Mouse (Mus musculus) urinary bladder, postnatal 36 days (tissue): ENCODE data around the gene Mrpl20.
"Not testable (repeated sequence)": the region's sequence is repeated elsewhere in the genome, so short reads cannot be mapped to it uniquely, and the experiment has no call there.

Experiments
- DNase-seq, 2 experiments: peaks; one replicate each; pipeline ENCODE4 v3.0.0; 2022; ENCODE audit warnings: low spot score in 2 of 2, mixed read lengths in 1 of 2

Mrpl20 gene

DNA sequence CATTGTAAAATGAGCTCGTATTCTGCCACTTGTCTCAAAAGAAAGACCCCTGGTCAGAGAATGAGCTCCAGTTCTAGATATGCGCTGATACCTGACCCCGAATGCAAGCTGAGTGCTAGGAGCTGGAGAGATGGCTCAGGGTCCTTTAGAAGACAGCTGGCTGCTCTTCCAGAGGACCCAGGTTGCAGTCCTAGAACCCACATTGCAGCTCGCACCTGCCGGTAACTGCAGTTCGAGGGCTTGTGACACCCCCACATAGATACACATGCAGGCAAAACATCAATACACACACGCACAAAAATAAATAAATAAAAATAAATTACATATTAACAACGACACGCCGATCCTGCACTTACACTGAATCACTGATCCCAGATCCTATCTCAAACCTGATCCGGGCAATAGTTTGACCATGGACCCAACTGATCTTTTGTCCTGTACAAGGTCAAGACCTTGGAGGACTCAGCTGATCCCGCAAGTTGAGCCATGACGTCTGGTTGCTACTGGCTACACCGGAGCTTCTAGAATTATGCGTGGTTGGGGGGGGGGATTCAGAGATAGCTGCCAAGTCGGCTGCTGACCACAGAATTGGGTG is 19.1 kb upstream of the Mrpl20 start:
- DNase-seq: no peak

DNA sequence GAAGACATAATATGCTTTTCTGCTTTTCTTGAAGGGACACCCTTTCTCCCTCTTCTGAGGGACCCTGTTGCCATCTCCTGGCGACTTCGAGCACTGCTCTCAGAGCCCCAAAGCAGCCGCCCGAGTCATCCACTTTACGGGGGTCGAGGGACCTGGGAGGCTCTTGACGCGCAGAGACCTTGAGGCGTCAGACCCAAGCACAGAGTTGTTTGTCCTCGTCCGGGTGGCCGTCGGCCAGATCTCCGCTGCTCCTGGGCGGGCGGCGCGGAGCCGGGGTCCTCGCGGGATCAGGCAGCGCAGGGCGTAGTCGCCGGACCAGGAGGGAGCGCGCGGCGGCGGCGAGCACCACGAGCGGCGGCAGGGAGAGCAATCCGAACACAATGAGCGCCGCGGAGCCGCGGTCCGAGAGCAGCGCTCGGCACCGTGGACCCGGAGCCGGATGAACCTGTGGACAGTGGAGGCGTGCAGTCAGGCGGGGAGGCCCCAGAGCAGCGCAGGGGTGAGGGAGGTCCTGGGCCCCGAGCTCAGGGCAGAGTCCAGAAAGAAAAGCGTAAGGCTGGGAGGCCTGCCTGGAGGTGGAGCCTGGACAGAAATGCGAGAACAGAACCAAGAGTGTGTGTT is 18.5 kb upstream of the Mrpl20 start:
- DNase-seq: peak; percentile 75 to 80

DNA sequence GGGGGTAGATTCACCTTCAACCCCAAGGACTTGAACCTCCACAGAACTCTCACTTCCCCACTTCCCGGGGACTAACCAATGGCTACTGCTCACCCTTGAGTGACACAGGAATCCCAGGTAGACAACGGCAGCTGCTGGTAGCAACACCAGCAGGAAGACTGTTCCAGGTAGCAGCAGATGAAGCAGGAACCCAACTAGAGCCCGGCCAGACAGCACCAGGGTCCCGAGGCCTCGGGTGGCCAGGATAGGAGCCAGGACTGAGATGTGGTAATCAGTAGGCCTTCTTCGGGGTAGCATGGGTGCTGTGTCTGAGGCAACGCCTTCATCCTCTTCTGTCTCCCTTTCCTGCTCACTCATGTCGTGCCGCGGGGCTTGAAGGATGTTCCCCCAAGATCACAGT is 17.4 kb upstream of the Mrpl20 start:
- no peak for DNase-seq

DNA sequence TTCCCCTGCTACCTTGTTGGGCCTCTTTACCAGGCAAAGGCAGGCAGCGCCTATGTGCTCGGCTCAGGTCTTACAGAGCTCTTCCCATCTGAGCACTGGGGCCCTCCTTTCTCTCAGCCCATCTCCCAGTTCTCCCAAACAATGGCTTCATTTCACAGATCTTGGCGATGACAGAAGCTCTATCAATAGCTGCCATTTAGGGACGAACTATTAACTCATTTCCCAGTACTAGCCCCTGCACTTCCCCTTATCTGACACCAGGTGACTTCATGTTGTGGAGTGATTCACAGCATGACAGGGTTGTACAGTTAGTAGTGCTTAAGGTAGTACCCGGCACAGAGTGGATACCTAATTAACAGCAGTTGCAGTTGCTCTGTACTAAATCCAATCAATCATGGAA is 16.9 kb upstream of the Mrpl20 start, which contains the start of gene Tmem88b:
Tmem88b (minus strand) TSS at position 56 of the 400 bp plus-strand sequence.
- no peak for DNase-seq

DNA sequence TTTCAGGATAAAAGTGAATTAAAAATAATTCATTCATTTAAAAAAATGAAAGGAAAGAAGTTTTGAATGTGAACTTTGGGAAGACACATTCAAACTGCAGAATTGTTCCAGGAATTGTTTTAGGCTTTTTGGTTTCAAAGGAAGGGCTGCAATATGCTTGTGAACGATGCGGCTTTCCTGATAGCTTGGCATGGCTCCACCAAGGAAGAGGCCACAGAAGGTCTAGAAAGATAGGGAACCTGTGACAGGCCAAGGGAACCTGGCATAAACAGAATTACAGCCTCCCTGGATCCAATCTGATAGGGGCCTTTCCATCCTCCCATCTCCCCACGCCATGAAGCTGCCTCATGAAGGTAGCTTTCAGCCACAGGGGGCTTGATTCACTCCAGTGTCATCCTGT is 14.4 kb upstream of the Mrpl20 start:
- DNase-seq: no peak

DNA sequence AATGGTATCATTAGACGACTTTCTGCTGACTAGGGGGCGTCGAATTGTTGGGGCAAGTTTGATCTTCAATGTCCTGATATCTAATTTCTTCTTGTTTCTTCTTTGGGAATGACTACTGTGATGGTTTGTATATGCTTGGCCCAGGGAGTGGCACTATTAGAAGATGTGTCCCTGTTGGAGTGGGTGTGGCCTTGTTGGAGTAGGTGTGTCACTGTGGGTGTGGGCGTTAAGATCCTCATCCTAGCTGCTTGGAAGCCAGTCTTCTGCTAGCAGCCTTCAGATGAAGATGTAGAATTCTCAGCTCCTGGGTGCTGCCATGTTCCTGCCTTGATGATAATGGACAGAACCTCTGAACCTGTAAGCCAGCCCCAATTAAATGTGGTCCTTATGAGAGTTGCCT is 13.8 kb upstream of the Mrpl20 start:
- DNase-seq: not testable (repeated sequence)

DNA sequence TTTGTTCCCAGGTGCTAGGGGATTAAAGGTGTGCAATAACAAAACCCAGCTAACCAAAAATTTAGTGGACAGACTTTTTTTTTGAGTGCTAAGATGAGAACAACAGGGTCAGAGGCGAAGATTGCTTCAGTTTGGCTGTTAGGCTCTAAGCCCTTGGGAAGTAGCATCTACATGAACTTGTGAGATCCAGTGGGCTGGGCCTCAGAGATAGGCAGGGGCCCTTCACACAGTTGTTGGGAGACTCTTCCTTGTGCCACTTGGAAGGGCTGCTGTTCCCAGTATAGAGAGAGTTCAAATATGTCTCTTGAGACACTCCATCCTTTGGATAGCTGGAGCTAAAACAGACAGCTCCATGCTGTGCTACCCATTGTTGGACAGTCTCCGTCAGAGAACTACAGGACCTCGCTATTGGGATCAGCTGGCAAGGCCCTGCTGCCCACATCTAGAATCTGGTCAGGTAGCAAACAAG is 12.6 kb upstream of the Mrpl20 start, which contains the start of gene Ankrd65:
Ankrd65 (plus strand) TSS at position 419 of the 469 bp plus-strand sequence.
- no peak for DNase-seq

DNA sequence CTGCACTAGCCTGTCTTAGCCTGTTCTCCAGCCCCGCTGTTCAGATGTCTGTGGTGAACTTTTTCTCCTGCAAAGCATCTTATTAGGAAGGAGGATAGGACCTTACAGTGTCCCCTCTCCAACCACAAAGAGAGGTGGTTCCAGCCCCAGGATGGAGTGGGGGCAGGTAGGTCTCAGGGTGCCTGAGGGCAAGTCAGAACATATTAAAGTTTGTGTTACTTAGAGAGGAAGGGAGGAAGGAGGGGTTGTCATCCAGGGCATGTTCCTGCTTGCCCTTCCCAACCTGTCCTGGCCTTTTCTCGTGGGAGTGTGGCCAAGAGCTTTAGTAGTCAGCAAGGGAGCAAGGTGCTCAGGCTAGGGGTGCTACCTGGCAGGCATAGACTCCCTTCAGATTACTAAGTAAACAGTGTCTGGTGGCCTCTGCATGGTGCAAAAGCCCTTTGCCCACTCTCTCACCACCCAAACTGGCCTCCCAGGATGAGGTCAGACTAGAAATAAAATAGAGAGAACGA is 12.0 kb upstream of the Mrpl20 start:
- peak; percentile 58 to 69 for DNase-seq

DNA sequence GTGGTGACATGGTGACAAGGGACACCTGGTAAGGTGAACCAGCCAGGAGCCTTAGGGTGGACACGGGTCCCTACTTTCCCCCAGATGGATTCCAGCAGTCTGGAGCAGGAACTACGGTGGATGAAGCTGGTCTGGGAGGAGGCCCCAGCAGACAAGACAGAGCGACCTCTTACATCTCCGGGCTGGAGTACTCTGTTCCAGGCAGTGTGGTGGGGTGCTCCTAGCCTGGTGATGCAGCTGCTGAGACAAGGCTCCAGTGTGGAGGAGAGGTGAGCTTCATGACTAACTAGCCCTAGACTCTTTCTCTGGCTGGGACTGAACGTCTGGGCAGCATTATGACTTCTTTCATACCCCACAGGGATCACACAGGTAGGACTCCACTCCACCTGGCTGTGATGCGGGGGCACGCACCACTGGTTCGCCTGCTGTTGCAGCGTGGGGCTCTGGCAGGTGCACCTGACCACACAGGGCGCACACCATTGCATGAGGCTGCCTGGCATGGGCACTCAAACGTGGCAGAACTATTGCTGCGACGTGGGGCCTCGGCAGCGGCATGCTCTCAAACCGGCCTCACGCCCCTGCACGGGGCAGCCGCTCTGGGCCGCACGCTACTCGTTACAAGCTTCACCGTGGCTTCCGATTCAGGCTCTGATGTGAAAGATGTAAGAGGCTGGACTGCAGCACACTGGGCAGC is 11.3 kb upstream of the Mrpl20 start:
- no peak for DNase-seq

DNA sequence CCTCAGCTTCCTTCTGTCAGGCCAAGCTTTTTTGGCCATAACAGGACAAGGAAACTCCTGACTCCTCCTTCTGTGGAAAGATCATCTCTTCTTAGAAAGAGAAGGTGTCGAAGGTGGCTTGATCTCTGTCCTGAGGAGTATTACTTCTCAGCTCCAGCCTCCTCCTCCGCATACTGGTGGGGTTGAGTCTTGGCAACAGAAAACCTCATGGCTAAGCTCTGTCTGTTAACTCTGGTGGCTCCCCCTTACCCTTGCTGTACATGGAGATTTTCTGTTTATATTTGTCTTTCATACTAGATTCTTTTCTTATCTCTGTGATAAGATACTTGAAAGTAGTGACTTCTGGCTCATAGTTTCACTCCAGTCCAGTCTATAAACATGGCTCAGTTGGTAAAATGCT is 8.9 kb upstream of the Mrpl20 start:
- DNase-seq: no peak

DNA sequence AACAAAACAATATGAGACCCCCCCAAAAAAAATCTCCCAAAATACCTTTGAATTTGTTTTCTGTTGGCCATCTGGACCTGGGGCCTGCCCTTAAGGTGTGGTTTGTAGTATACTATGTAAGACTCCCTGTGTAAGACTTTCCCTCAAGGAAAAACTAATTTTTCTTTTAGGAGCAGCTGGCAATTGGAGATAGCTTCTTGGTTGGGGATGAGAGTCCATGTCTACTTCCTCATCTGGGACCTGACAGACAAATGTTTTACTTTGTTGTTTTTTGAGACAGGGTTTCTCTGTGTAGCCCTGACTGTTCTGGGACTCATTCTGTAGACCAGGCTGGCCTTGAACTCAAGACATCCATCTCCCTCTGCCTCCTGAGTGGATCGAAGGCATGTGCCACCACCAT is 603 bp upstream of the Mrpl20 start:
- DNase-seq: no peak

DNA sequence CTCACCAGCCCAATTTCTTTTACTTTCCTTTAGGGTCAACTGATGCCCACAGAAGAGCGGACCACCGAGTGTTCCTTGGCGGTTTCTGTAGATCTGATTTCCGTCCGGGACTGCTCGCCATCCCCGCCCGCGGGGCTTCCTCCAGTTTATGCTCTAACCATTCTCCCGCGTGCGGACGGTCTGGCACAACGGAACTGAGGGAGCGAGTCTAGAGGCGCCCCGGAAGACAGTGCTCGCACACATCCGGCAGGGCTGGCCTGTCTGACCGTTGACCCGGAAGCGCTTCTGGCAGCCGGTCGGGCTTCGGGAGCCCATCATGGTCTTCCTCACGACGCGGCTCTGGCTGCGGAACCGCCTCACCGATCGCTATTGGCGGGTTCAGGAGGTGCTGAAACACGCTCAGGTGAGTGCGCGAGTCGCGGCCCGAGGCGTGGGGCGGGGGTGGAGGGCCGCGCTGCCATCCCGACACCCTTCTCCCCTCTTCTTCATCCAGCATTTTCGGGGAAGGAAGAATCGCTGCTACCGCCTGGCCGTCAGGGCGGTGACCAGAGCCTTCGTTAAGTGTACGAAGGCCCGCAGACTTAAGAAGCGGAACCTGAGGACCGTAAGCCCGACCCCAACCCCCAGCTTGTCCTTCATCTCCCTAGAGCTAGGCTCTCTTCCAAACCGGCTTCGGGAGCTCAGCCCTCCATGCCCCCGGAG is 813 bp downstream of the Mrpl20 start:
- peak; percentile 89 to 96 for DNase-seq

DNA sequence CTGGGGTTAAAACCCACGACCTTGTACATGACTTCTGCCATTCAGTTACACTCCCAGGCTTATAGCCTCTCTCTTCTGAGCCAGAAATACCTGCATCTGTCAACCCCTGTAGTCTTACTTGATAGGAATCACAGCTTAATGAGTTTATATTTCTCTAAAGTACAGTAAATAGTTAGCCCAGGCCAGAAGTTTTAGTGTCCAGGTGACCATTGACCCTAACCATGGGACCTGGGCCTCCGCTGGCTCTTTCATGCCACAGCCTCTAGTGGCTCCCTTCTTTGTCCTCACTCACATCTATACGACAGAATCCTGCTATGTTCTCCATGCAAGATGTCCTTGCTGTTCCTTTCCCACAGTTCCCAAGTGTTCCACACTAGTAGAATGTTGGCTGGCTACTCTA is 5.2 kb downstream of the Mrpl20 start:
- no peak for DNase-seq

DNA sequence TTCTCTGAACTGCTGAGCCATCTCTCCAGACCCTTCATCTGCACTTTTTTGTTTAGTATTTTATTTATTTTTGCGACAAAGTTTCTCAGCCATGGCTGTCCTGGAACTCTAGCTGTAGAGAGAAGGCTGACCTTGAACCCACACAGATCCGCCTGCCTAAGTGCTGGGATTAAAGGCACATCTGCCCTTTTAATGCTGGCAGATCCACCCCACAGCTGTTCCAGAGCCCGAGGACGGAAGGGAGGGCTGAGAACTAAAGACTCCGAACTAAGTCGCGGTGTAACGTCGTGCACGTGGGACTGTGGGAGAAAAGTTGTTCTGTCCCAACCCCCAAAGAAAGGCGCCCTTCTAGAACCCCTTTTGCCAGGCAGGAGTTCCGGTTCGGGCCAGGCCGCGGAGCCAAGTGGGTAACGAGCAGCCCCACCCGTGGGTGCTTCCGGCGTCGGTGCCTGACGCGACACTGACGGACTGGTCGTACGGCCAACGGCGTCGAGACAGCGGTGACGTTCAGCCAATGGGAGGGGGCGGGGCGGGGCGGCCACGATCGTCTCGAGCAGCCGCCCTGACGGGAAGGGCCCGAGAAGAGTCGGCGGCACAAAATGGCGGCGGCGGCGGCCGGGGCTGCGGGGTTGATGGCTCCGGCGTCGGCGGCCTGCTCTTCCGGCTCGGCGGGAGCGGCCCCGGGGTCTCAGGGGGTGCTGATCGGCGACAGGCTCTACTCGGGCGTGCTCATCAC is 9.4 kb downstream of the Mrpl20 start, which contains the start of gene Ccnl2:
Ccnl2 (plus strand) TSS at position 561 of the 736 bp plus-strand sequence.
- peak; percentile 89 to 94 for DNase-seq

DNA sequence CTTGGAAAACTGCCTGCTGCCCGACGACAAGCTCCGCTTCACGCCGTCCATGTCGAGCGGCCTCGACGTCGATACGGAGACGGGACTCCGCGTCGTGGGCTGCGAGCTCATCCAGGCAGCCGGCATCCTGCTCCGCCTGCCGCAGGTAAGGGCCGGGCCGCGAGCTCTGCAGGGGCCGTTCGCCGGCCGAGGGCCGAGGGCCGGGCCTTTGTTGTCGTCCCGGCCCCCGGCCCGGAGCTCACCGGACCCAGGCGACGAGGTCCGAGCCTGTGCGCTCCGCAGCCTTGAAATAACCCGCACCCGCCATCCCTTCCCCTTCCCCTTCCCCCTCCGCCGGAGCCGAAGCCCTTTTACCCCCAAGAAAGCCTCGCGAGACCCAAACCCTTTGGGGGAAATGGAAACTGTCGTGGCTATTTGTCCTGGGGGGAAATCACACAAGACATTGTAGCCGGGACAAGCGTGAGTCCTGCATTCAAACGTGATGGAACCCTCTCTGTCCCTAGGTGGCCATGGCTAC is 10.0 kb downstream of the Mrpl20 start:
- no peak for DNase-seq

DNA sequence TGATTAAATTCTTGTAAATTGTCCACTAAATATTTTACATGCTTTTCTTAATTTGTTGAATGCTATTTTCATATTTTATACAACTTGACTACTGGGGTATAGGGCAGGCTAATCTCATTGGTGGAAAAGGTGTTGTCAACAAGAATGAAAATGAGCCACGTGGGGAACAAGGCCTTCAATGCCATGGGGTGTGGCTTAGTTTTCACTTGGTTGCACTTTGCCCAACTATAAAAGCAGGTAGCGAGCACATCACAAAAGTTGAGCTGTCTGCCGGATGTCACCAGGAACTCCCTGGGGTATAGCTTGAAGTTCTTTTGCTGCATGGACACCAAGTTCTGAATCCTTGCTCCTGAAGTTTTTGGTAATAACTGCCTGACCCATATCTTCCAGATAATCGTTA is 14.9 kb downstream of the Mrpl20 start:
- DNase-seq: no peak

DNA sequence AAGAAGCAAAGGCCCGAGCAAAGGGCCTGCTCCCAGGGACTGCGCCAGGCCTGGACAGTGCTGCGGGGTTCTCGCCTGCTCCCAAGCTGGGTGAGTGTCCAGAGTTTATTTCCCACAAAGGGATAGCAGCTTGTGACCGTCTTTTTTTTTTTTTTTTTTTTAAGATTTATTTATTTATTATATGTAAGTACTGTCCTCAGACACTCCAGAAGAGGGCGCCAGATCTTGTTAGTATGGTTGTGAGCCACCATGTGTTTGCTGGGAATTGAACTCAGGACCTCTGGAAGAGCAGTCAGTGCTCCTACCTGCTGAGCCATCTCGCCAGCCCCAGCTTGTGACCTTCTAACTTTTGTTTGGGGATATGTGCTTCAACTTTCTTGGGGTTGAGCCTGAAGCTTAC is 18.3 kb downstream of the Mrpl20 start:
- DNase-seq: no peak

DNA sequence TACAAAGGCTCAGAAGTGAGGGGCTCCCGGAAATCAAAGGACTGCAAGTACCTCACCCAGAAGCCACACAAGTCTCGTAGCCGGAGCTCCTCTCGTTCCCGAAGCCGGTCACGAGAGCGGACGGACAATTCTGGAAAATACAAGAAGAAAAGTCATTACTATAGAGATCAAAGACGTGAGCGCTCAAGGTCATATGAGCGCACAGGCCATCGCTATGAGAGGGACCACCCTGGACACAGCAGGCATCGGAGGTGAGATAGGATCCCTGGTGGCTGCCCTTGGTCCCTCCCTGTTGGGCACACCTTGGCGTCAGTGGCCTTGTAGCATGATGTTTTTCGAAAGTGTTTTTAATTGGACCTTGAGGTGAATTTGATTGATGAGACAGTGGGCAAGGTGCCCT is 20.8 kb downstream of the Mrpl20 start:
- DNase-seq: no peak

DNA sequence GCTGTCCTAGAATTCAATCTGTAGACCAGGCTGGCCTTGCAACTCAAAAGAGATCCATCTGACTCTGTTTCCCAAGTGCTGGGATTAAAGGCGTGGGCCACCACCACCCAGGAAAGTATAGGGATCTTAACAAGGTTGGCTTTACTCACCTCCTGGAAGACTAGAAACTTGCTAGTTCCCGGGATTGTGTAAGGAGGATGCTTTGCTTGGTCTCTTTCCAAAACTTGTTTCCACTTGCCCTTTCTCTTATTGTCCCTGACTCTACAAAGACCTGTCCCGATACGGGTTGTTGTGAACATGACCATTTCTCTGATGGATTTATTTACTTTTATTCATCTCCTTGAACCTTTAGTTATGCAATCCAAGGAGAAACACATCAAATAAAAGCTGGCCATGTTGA is 27.2 kb downstream of the Mrpl20 start:
- no peak for DNase-seq

DNA sequence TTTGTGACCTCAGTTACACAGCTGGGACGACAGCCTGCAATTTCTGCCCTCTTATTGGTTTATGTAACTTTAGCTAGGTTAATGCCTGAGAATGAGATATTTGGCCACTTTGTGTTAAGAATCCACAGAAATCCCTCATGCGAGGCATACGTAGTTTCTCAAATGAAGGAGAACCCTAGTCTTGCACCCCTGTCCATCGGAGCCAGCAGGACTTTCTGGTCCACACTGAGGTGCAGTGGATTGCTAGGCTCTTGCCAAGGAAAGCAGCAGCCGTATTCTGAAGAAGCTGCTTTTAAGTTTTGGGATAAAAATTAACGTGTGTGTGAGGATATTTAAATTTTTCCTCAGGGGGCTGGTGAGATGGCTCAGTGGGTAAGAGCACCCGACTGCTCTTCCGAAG is 27.9 kb downstream of the Mrpl20 start:
- DNase-seq: no peak

DNA sequence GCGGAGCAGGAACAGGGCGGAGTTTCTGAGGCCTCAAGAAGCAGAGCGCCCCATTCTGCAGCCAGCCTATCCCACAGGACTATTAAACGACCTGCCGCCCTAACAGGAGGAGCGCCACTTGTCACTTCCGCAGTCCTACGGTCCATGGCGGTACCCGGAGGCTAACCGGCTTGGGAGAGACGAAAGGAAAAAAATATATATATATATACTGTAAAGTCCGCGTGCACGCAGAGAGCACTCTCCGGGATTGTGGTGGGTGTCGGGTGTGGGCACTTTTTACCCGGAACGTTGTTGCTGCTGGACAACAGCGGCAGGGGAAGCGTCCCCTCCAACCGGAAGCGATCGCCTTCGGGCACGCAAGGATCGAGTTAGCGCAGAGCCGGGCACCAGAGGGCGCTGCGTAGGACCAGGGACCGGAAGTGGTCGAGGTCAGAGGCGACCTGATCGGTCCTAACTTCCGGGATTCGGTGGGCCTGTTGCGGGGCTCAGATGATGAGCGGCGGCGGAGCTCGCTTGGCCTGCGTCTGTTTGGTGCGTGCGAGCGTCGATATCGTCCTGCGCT is 28.6 kb downstream of the Mrpl20 start, which contains the start of gene Aurkaip1:
Aurkaip1 (plus strand) TSS at position 68 of the 562 bp plus-strand sequence.
- DNase-seq: peak; percentile 89 to 95
